Mouse (Mus musculus): ENCODE measurements around the gene Abcg1. TPM values are rescaled to one million over a fixed set of nuclear protein-coding genes. Genes with fewer than 3 reads are reported as not detected.
A peak's percentile ranks its signal among the peaks of the same experiment; 100 is the strongest.

Gene Abcg1
- total RNA-seq (2022), result 1 to 10 TPM; 3.7 to 6.9 (median 6.5) TPM

GRCm38 (mm10) chr17:31057151-31057890 lies at the start of gene Abcg1:
Abcg1 (plus strand) TSS chr17:31057675.
- DNase-seq (ENCODE audit: low spot score), result no peak

DNA sequence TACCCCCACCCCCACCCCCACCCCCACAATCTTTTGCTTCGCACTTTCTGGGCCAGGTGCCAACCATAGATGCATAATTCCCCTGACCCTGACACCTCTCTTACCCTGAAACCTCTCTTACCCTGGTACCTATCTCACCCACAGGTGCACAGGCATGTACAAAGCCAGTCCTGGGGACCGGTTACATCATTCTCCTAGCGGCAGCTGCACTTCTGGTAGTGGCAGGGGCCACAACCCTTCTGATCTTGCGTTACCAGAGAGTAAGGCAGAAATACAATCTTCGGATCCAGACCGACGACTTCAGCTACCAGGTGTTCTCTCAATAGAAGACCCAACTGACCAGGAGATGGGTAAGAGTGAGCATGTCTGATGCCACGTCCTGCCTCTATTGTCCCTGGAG lies 49.1 kb upstream of the Abcg1 start:
- no peak for DNase-seq (ENCODE audit: low spot score)

DNA sequence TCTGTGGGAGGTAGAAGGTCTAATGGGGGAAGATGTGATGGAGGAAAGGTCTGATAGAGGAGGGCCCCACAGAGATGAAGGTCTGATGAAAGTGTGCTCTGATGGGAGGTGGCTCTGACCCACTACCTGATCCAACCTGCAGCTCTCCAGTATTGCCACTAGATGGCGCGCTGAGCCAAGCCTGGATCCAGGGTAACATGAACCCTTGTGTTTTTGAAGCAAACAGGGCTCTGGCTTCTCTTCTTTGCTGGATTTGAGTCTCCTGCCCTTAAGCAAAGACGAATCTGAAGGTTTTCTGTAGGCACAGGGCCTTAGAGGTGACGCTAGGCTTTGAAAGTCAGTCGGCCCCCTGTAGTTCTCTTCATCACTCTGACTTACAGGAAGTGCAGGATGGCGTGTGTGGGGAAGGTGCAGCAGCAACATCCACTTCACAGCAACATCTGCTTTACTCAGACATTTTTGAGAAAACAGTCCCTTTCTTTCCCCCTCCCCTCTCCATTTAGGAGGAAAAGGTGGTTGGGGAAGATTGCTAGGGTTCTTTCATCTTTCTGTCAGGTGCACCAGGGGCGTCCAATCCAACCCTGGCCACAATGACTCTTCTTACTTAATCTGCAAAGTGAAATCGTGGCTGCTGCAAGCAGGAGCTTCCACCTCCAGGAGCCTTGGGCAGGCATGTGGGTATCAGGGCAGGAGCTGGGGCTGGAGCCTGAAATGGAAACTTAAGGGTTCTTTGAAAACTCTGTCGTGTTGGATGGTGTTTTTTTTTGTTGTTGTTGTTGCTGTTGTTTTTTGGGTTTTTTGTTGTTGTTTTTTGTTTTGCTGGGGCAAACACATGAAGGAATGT lies 45.7 kb upstream of the Abcg1 start:
- DNase-seq (ENCODE audit: low spot score), result peak; percentile 36

GRCm38 (mm10) chr17:31018267-31018666 lies 39.2 kb upstream of the Abcg1 start:
- peak; percentile 53 for DNase-seq (ENCODE audit: low spot score)

DNA sequence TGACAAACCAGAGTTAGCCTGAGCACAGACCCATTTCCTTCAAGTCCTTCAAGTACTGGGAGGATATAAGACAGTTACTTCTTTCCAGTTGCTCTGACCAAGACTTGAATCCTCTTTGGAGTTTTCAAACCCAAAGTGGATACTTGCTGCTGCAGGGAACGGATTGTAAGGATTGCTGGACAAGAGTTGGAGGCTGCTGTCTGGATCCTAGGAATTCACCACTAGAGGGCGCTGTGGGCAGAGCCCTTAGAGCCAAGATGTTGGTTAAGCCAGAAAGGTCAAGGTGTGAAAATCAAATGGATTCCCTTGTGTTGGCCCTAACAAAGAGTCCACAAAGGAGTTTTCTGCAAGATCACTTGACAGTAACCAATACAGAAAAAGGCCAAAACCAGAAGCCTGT lies 38.0 kb upstream of the Abcg1 start:
- DNase-seq (ENCODE audit: low spot score), result peak; percentile 65

DNA sequence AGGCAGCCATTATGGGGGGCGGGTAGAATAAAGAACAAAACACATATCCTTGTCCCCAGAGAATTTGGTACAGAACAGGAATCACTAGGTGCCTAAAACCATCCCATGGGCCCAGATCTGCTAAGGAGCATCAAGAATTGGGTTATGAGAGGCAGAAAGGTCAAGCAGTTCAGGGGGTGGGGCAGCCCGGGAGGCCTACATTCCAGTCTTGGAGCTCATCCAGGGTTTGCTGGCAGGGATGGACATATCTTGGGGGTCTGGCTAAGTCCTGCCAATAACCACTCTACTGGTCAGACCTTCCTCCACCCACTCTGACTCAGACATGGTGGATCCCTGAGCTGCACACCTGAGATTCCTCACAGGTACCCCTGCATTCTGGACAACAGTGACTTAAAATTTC lies 37.4 kb upstream of the Abcg1 start:
- DNase-seq (ENCODE audit: low spot score), result no peak

- DNase-seq (ENCODE audit: low spot score), result no peak
Measured at GRCm38 (mm10) chr17:31021276-31021675, 36.2 kb upstream of the Abcg1 start.

DNA sequence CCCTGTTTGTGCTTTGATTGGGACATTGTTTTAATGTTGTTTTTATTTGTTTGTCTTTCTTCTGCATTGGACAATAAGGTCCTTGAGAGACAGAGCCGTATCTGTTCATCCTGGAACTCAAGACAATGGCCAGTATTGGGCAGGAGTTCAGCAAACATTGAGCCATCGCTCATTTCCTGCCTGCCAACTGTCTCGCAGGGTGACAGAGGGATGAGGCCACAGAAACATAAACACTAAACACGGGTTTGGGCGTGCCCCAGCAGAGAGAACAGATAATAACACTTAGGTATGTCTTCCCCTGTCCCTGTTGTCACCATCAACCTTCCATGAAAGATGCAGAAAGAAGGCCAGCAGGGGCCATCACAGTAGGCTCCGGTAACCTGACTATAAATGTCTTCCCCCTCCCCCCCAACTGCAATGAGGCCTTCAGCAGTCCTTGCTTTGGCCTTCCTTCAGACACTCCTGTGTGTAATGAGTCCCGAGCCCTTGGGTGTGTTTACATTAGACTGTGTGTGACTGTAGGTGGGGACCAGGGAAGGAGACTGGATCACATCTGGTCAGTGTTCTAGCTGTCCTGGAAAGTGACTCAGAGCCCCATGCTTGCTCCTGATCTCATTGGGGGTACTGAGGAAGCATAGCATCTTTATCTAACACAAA lies 33.2 kb upstream of the Abcg1 start:
- DNase-seq (ENCODE audit: low spot score), result no peak

- no peak for DNase-seq (ENCODE audit: low spot score)
Measured at GRCm38 (mm10) chr17:31024782-31025125, 32.7 kb upstream of the Abcg1 start.

DNA sequence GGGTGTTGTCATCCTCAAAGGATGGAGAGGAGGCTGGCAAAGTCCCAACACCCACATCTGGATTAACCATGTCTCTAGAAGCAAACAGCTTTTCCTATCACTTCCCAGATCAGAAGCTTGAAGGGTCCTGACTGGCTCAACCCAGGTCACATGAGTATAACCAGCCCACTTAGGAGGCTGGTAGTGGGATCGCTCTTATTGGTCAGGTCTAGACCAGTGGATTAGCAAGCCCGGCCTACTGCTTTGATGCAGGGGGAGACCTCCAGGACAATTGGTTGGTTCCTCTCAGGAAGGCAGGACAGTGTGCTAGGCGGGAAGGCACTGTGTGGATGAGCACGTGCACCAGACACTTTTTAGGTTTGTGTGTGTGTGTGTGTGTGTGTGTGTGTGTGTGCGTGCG lies 30.5 kb upstream of the Abcg1 start:
- DNase-seq (ENCODE audit: low spot score), result no peak

GRCm38 (mm10) chr17:31027723-31028122 lies 29.8 kb upstream of the Abcg1 start:
- DNase-seq (ENCODE audit: low spot score), result no peak

GRCm38 (mm10) chr17:31028821-31029370 lies 28.6 kb upstream of the Abcg1 start:
- no peak for DNase-seq (ENCODE audit: low spot score)

DNA sequence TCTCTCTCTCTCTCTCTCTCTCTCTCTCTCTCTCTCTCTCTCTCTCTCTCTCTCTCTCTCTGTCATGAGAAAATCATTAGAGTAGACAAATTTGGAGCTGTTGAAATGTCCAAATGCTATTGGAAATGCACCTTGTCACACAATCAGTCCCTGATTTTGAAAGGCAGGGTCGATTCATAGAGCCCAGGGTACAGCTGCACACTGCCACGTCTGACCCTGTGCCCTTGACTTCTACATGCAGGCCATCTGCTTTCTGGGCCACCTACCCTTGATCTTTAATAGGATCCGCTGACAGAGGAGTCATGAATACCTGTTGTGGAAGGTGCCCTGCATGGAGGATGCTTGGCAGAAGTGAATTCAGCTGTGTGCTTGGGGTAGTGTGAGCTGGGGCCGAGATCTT lies 28.1 kb upstream of the Abcg1 start:
- DNase-seq (ENCODE audit: low spot score), result no peak

GRCm38 (mm10) chr17:31032341-31032740 lies 25.1 kb upstream of the Abcg1 start:
- no peak for DNase-seq (ENCODE audit: low spot score)

- no peak for DNase-seq (ENCODE audit: low spot score)
Measured at GRCm38 (mm10) chr17:31033251-31033650, 24.2 kb upstream of the Abcg1 start.

DNA sequence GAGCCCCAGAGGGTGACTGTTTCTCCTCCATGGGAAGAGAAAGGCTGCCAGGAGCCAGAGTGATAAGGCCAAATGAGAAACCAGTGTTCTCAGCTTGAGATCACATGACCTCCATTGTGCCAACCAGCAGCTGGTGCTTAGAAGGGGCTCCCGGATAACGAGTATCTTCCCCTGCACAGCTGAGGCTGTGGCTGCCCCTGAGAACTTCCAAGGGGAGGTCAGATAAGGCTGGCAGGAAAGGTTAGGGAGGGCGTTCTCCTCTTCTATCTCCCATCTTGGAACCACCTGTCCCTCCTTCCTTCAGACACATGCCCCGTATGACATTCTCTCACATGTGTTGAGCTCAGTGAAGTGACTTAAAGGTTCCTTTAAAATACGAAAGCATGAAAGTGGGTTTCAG lies 23.3 kb upstream of the Abcg1 start:
- no peak for DNase-seq (ENCODE audit: low spot score)

GRCm38 (mm10) chr17:31034674-31035356 lies 22.7 kb upstream of the Abcg1 start:
- DNase-seq (ENCODE audit: low spot score), result no peak

GRCm38 (mm10) chr17:31036168-31036876 lies 21.2 kb upstream of the Abcg1 start:
- DNase-seq (ENCODE audit: low spot score), result no peak

- DNase-seq (ENCODE audit: low spot score), result no peak
Measured at GRCm38 (mm10) chr17:31037331-31037730, 20.1 kb upstream of the Abcg1 start.

DNA sequence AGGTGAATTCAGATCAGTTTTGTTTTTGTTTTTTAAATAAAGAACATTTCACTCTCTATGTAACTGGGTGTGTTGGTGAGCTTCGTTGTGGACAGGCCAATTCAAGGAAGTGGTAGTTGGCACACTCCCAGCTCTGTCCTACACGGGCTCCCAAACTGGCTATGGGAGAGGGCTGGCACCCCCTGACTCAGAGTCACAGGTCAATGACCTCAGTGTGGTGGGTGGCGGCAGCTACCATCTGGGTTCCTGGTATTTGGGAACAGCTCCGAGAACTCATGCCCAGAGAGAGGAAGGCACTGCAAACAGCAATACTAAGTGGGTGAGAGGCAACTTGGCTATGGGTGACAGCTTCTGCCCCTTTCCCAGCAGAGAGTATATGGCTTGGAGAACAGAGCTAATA lies 19.1 kb upstream of the Abcg1 start:
- DNase-seq (ENCODE audit: low spot score), result peak; percentile 29

DNA sequence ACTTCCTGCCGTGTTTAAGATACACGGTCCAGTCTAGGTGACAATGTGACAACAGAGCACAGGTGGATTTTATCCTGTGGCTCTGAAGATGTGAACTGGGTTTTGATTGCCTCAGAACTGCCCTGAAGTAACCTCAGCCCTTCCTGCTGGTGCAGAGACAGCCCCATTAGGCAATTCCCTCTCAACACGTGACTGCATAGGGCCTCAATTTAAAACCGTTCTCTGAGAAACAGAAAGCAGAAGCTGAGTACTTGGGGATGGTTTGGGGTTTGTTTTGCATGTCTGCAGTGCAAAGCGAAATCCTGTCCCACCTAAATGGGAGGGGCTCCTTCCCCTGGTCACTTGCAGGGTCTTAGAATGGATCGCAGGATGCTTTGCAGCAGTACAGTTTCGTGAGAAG lies 17.8 kb upstream of the Abcg1 start:
- no peak for DNase-seq (ENCODE audit: low spot score)

Data from heart, adult 8-10 months (tissue).